Mouse (Mus musculus) inflammation-experienced regulatory T-cells, adult 6 months (primary cell): ENCODE measurements around the gene Gm20388. TPM values are rescaled to one million over a fixed set of nuclear protein-coding genes. Genes with fewer than 3 reads are reported as not detected.
A peak's percentile ranks its signal among the peaks of the same experiment; 100 is the strongest.

Source experiments
- ATAC-seq: one replicate; pipeline ENCODE4 v1.8.0; 2017
- polyA plus RNA-seq, 3 experiments: library from polyadenylated mRNA; unstranded; fragments of 100-300 nt; shearing (Covaris generic); gene quantifications; one replicate each; pipeline ENCODE4 v1.2.1; 2017

Gm20388 gene
- polyA plus RNA-seq, 3 experiments from 2014 or later: 10.8 to 14.1 (median 11.8) TPM

DNA sequence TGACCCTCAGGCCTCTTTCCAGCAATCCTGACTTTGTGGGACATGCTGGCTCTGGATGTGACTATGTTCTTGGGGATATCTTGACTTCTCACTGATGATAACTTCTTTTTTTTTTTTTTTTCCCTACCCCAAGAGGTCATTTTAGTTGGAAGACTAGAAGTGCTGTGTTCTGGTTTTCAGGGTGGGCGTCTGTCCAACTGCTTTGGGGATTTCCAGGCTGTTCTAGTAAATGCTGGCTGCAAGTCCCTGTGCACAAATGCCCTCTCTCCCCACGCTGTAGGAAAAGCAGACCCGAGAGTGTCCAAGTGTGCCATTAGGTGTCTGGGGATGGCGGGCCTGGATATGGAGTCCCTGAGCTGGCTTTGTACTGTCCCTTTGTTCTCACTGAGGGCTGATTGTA is 828.1 kb downstream of the Gm20388 start:
- ATAC-seq: no peak

- no peak for ATAC-seq
Observed at GRCm38 (mm10) chr8:120739526-120739925, 828.9 kb downstream of the Gm20388 start.

GRCm38 (mm10) chr8:120740579-120740978 is 829.9 kb downstream of the Gm20388 start:
- ATAC-seq: no peak

DNA sequence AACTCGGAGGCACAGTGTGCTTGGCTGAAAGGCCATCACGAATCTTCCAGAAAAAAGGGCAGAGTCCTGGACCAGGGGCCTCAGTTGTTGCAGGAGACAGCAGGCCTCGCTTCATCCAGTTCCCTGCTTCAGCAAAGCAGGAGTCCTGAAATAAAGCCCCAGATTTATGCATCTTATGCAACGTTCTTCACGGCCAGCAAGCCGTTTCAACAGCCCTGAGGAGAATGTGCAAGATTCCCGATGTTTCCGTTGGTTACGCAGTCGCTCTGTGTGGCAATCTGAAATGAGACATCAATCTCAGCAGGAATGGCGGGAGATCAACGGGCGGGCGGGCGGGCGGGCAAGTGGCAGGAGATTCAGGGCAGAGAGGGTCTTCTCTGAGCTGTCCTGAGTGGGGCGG is 830.4 kb downstream of the Gm20388 start:
- ATAC-seq: no peak

- no peak for ATAC-seq
Observed at GRCm38 (mm10) chr8:120741815-120742530, 831.3 kb downstream of the Gm20388 start.

DNA sequence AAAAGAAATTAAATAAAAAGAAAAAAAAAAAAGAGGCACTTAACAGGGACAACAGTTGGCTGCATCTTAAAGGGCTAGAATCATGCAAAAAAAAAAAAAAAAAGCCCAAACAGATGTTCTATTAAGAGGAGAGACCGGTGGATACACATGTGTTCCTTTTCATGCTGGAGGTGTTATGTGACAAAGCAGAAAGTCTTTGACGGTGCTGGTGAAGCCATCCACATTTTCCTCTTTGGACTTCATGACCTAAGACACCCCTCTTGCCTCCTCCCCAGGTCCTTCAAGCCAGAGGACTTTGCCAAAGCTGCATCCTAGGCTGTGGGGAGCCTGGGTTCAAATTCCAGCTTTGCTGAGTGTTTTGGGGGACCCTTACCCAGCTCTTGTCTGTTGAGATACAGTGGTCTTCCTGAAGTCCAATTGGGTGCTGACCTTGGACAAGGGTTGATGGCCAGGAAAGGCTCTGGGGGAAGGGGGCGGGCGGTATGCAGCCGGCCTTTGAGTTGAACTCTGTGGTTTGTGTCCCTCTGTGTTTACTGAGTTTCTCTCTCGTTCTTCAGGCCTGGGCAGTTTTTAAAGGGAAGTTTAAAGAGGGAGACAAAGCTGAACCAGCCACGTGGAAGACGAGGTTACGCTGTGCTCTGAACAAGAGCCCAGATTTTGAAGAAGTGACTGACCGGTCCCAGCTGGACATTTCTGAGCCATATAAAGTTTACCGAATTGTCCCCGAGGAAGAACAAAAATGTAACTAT is 832.7 kb downstream of the Gm20388 start:
- no peak for ATAC-seq

DNA sequence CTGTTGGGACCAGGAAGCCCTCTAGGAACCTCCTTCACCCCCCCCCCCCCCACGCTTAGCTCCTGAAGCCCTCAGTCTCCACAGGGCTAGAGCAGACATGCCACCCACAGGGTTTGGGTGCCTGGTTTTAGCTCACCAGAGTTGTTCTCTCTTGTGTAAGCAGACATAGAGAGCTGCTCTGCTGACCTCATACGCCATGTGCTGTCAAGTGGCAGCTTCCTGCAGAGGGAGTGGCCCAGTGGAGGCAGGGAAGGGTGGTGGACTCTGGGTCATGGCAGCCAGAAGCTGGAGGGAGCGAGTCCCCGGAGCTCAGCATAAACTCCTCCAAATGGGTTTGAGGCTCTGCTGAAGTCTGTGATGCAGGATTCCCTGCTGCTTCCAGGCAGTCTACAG is 833.3 kb downstream of the Gm20388 start:
- no peak for ATAC-seq

DNA sequence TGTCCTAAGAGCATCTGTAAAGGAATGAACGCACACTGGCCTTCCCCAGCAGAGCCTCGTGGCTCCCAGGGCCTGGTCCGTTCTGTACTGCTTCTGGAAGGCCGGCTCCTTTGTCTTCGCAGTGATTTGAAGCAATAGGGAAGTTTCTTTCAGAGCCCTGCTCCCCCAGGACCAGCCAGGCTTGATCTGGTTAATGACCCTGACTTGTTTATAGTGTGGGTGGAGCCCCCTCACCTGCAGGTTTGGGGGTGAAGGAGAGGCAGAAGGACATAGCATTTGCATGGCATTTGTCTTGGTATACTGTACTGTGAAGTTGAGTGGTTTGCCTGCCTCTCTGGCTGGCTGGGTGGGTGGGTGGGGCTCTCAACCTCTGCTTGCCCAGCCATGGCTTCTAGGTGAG is 833.8 kb downstream of the Gm20388 start:
- ATAC-seq: no peak

DNA sequence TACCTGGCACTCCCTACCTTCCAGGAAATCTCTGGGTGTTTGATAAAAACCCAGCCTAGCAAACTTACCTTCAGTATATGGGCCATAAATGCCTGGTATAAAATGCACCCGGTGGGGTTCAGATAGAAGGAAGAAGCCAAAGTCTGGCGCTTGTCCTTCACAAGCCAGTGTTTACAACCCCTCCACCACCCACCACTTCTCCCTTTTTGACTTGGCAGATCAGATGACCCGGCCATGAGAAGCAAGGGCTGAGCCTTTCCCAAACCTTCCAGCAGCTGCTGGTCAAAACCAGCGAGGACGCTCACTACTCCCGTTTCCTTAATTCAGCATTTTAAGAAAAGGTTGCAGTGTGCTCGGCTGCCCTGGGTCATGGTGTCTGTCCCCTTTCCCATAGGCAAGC is 834.6 kb downstream of the Gm20388 start:
- no peak for ATAC-seq

DNA sequence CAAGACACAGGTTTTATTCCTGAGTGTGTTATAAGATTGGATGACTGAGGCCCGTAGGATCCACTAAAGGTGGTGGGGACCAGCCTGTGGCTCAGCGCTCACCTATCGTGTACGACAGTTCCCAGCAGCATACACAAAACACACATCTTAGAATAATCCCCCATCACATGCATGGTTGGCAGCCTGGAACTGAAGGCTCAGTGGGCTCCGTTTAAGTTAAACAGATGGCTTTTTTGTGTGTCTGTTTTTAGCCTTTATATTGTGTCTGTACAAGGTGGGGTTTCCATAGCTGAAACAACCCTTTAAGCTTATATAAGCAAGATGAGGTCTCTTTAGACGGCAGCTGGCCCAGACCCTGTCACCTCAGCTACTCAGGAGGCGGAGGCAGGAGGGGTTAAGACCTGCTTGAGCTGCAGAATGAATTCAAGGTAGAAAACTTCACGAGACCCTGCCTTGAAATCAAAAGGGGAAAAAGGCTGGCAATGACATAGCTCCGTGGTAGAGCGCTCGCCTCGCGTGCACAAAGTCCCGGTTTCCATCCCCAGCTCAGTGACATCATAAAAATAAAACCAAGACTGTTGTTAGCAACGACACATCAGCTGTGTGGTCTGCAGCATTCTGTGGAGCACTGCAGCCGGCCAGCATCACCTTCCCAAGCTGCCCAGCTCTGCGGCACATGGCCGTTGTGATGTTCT is 835.5 kb downstream of the Gm20388 start:
- ATAC-seq: no peak

- ATAC-seq: no peak
Observed at GRCm38 (mm10) chr8:120747286-120747685, 836.6 kb downstream of the Gm20388 start.

GRCm38 (mm10) chr8:120750616-120751015 is 840.0 kb downstream of the Gm20388 start:
- no peak for ATAC-seq

DNA sequence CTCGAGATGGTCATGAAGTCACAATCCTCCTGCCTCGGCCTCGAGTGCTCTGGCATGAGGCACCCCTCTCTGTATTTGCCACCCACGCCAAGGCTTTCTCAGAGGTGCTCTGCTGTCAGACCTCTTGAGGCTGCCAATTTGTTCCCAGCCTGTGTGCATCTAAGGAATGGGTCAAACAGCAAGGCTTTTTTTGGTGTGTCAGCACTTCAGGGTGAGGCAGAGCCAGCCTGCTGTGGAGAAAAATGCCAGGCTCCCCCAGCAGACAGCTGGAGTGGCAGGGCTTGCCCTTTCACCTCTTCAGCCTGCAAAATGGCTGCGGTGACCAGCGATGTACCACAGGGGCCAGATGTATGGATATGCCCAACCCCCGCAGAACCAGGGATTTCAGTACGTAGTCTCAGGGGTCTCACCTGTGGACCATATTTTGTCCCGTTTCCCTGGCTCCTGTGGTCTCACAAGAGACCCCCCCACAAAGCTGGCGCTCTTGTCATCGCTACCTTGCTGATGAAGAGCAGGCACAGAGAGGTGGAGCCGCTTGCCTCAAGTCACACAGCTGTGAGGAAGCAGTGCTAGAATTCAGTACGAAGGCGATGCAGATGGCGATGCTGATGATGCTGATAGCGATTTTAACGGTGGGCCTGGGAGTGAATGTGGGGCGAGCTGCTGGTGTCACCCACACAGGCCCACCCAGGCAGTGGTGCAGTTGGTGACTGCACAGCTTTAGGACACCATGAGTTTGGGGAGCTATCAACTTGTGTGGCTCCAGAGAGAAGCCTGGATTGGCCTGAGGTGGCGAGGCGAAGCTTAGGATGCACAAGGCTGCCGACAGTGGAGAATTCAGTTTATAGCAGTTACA is 840.8 kb downstream of the Gm20388 start:
- ATAC-seq: no peak

DNA sequence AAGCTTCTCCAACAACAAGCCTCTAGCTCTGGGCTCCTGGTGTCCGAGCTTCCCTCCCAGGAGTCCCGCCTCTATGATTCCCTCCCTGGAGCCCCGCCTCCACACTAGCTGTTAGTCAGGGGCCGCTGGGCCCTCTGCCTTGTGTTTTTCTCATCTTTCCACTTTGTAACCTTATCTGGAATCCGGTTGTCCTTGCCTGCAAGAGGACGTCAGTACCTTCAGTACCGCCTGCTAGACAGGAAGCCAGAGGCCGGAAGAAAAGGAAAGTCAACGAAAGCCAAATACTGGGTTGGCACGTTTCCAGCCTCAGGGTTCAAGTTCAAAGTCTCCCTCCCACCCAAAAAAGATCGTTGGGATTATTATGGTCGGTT is 841.4 kb downstream of the Gm20388 start:
- peak; percentile 93 for ATAC-seq

GRCm38 (mm10) chr8:120753476-120753875 is 842.8 kb downstream of the Gm20388 start:
- no peak for ATAC-seq

DNA sequence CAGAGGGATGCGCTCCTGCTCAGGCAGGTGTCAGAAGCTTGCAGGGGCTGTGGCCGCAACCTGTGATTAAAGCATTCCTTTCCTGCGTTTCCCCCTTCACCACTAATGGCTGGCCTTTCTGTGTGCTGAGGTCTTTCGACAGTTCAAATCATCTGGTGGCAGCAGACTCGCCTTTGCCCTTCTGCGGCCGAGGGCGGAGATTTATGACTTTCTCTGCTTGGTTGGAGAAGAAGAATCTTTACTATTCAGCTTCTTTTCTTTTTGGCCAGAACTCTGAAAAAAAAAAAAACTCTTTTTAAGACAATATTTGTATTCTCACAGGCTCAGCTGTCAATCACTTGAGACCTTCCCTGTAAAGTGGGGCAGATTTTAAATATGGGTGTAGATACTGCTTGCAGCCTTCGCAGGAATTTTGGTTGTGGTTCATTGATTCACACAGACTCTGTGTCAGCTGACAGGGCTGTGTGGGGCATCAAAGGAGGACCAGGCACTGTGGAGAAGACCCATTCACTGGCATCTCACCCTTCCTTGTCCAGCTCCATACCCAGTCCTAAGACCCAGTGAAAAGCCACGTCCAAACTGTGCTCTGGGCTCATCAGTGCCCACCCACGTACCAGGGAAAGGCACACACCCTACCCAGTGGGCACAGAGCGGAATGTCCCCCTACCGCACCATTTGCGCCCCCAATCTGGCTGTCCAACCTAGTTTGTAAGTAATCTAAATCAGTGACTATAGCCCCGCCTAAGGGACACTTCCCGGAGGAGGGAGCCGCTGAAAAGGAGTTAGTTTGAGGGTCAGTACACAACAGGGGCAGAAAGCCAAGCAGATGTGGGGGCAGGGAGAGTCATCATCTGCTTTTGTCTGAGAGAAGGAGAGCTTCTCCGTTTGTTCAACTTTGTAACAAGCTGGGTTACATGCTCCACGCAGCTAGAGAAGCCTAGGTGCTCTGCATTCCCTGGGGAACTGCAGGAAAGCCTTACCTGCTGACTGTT is 845.0 kb downstream of the Gm20388 start:
- no peak for ATAC-seq

DNA sequence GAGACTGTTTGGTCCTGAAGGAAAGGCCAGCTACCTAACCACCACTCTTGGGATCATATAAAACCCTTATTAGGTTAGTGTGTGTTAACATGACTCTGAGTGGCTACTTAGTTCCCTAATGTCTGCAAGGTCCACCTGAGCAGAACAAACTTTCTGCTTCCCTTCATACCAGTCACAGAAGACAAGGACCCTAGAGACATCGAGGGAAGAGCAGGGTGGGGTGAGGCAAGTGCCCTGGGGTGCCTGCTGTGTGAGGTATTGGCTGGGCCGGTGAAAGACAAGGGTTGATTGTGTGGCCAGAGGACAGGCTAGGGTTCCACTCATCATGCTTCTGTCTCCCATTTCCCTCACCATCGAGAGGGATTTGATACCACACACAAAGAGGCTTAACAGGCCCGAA is 847.4 kb downstream of the Gm20388 start:
- ATAC-seq: no peak

GRCm38 (mm10) chr8:120759847-120760246 is 849.2 kb downstream of the Gm20388 start:
- ATAC-seq: no peak

GRCm38 (mm10) chr8:120760341-120761215 is 849.9 kb downstream of the Gm20388 start:
- ATAC-seq: no peak

DNA sequence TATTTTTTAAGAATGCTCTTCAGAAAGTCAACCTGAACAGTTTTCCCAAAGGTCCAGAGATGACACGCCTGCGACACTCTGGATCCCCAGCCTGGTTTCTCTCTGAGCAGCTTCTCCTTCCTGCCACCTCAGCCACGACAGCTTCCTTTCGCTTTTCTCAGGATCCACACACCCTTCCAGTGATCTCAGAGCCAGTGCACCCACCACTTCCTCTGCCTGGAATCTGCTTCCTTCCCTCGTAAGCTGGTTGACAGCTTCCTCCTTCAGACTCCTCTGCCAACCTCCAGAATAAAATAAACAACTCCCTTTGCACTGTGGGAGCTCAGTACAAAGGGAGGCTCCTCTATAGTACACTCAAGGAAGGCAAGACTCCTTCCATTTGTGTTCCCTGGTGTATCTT is 852.6 kb downstream of the Gm20388 start:
- ATAC-seq: no peak
